Mouse (Mus musculus): ENCODE measurements at regions not wholly inside any gene's neighbourhood (a gene's known extent, or its start where the extent isn't known, plus 50 kb on each side); places are given as distances from the start of the nearest gene placed in this dataset.

DNA sequence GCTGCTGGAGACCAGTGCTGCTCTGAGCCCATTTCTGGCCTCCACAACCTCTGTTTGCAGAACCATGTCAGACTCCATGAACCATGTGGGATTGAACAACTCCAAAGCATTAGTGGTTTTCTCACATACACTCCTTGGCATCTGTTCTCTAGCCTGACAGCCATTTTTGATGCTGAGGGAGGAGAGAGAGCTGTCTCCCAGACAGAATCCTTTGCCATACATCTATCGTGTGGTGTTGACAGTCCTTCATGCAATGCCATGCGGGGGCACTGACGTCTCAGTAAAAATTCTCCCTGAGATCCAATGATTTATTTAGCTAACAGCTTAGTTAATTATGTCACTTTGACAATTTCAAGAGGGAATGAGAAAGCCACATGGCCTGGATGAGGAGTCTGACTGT lies 140.2 kb downstream of the Kcna5 start:
- Histone ChIP-seq H3K9me3 (replicated peaks) (peaks cover 25% of the 10 kb centered on the region), H3K36me3 (replicated peaks) (no peaks in the 10 kb centered on the region), H3K4me1 (ENCODE audit: insufficient read depth, low read depth, low read length) (no peaks in the 10 kb centered on the region), H3K27me3 (ENCODE audit: insufficient read depth, low read length) (no peaks in the 10 kb centered on the region), H3K4me3 (ENCODE audit: low read depth, low read length) (no peak overlapping the region)
- TF ChIP-seq GATA2 (IDR thresholded peaks at IDR 0.05; ENCODE audit: borderline replicate concordance, low read depth, low read length): no peak
- no peak for TF ChIP-seq POLR2AphosphoS5 (IDR thresholded peaks at IDR 0.05; ENCODE audit: insufficient replicate concordance, low read depth, low read length)
- no peak for TF ChIP-seq CTCF (IDR thresholded peaks at IDR 0.05; ENCODE audit: low read depth, low read length)
- no peak for DNase-seq (ENCODE audit: low spot score)
- ATAC-seq (ENCODE audit: extremely low read depth, insufficient number of reproducible peaks, low FRiP score, poor library complexity, severe bottlenecking): no peak

- Histone ChIP-seq H3K27me3 (ENCODE audit: insufficient read depth, low read length) (no peaks in the 10 kb centered on the region), H3K4me3 (ENCODE audit: low read depth, low read length) (no peak overlapping the region), H3K36me3 (replicated peaks) (no peaks in the 10 kb centered on the region), H3K9me3 (replicated peaks) (peaks cover 28% of the 10 kb centered on the region), H3K4me1 (ENCODE audit: insufficient read depth, low read depth, low read length) (no peaks in the 10 kb centered on the region)
- no peak for TF ChIP-seq TAL1 (conservative IDR thresholded peaks at IDR 0.05; ENCODE audit: low read depth, low read length)
- no peak for TF ChIP-seq POLR2AphosphoS5 (IDR thresholded peaks at IDR 0.05; ENCODE audit: insufficient replicate concordance, low read depth, low read length)
- TF ChIP-seq GATA1 (IDR thresholded peaks at IDR 0.05; ENCODE audit: borderline replicate concordance, low read length): no peak
- TF ChIP-seq GATA2 (IDR thresholded peaks at IDR 0.05; ENCODE audit: borderline replicate concordance, low read depth, low read length): no peak
- no peak for TF ChIP-seq CTCF (IDR thresholded peaks at IDR 0.05; ENCODE audit: low read depth, low read length)
- ATAC-seq (ENCODE audit: extremely low read depth, insufficient number of reproducible peaks, low FRiP score, poor library complexity, severe bottlenecking) (no peak), DNase-seq (ENCODE audit: low spot score) (no peak)
Measured at GRCm38 (mm10) chr6:126394111-126394809, 141.0 kb downstream of the Kcna5 start.

- peaks cover 37% of the 10 kb centered on the region for H3K9me3 ChIP-seq (replicated peaks)
- no peaks in the 10 kb centered on the region for H3K27me3 ChIP-seq (ENCODE audit: insufficient read depth, low read length)
- no peak for TF ChIP-seq TAL1 (conservative IDR thresholded peaks at IDR 0.05; ENCODE audit: low read depth, low read length)
- no peak for TF ChIP-seq GATA1 (IDR thresholded peaks at IDR 0.05; ENCODE audit: borderline replicate concordance, low read length)
- TF ChIP-seq CTCF (IDR thresholded peaks at IDR 0.05; ENCODE audit: low read depth, low read length): no peak
- no peak for TF ChIP-seq GATA2 (IDR thresholded peaks at IDR 0.05; ENCODE audit: borderline replicate concordance, low read depth, low read length)
- no peak for TF ChIP-seq POLR2AphosphoS5 (IDR thresholded peaks at IDR 0.05; ENCODE audit: insufficient replicate concordance, low read depth, low read length)
- H3K36me3 ChIP-seq (replicated peaks): no peaks in the 10 kb centered on the region
- H3K4me1 ChIP-seq (ENCODE audit: insufficient read depth, low read depth, low read length): no peaks in the 10 kb centered on the region
- DNase-seq (ENCODE audit: low spot score): no peak
- no peak for ATAC-seq (ENCODE audit: extremely low read depth, insufficient number of reproducible peaks, low FRiP score, poor library complexity, severe bottlenecking)
- H3K4me3 ChIP-seq (ENCODE audit: low read depth, low read length): no peak overlapping the region
Measured at GRCm38 (mm10) chr6:126384210-126385012, 150.8 kb downstream of the Kcna5 start.

DNA sequence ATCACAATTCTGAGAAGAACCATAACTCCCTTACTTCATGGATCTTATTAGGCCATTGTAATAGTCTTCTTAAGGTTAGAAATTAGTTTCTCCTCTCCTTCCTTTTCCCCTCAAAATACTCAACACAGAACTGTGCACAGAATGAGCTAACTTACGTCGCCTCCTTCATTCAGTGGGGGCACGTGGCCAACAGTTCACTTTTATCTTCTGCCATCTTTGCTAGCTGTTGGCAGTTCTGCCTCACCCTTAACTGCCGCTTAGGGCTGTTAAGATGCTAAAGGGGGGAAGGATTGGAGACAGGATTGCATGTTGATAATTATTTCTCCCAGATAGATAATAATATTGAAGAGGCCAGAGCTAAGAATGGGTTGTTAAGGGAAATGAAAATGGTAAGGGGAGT lies 158.0 kb downstream of the Kcna5 start:
- Histone ChIP-seq H3K4me3 (ENCODE audit: low read depth, low read length) (no peak overlapping the region), H3K4me1 (ENCODE audit: insufficient read depth, low read depth, low read length) (no peaks in the 10 kb centered on the region), H3K27me3 (ENCODE audit: insufficient read depth, low read length) (no peaks in the 10 kb centered on the region), H3K9me3 (replicated peaks) (peaks cover 31% of the 10 kb centered on the region), H3K36me3 (replicated peaks) (no peaks in the 10 kb centered on the region)
- ATAC-seq (ENCODE audit: extremely low read depth, insufficient number of reproducible peaks, low FRiP score, poor library complexity, severe bottlenecking) (no peak), DNase-seq (ENCODE audit: low spot score) (no peak)
- TF ChIP-seq TAL1 (conservative IDR thresholded peaks at IDR 0.05; ENCODE audit: low read depth, low read length): no peak
- TF ChIP-seq GATA2 (IDR thresholded peaks at IDR 0.05; ENCODE audit: borderline replicate concordance, low read depth, low read length): no peak
- TF ChIP-seq POLR2AphosphoS5 (IDR thresholded peaks at IDR 0.05; ENCODE audit: insufficient replicate concordance, low read depth, low read length): no peak
- no peak for TF ChIP-seq GATA1 (IDR thresholded peaks at IDR 0.05; ENCODE audit: borderline replicate concordance, low read length)
- TF ChIP-seq CTCF (IDR thresholded peaks at IDR 0.05; ENCODE audit: low read depth, low read length): no peak

GRCm38 (mm10) chr6:126374970-126375620 lies 160.1 kb downstream of the Kcna5 start:
- ATAC-seq (ENCODE audit: extremely low read depth, insufficient number of reproducible peaks, low FRiP score, poor library complexity, severe bottlenecking) (no peak), DNase-seq (ENCODE audit: low spot score) (no peak)
- TF ChIP-seq TAL1 (conservative IDR thresholded peaks at IDR 0.05; ENCODE audit: low read depth, low read length): no peak
- TF ChIP-seq GATA2 (IDR thresholded peaks at IDR 0.05; ENCODE audit: borderline replicate concordance, low read depth, low read length): no peak
- no peak for TF ChIP-seq CTCF (IDR thresholded peaks at IDR 0.05; ENCODE audit: low read depth, low read length)
- no peak for TF ChIP-seq POLR2AphosphoS5 (IDR thresholded peaks at IDR 0.05; ENCODE audit: insufficient replicate concordance, low read depth, low read length)
- no peak for TF ChIP-seq GATA1 (IDR thresholded peaks at IDR 0.05; ENCODE audit: borderline replicate concordance, low read length)
- Histone ChIP-seq H3K4me1 (ENCODE audit: insufficient read depth, low read depth, low read length) (no peaks in the 10 kb centered on the region), H3K4me3 (ENCODE audit: low read depth, low read length) (no peak overlapping the region), H3K27me3 (ENCODE audit: insufficient read depth, low read length) (no peaks in the 10 kb centered on the region), H3K9me3 (replicated peaks) (peaks cover 47% of the 10 kb centered on the region), H3K36me3 (replicated peaks) (no peaks in the 10 kb centered on the region)

DNA sequence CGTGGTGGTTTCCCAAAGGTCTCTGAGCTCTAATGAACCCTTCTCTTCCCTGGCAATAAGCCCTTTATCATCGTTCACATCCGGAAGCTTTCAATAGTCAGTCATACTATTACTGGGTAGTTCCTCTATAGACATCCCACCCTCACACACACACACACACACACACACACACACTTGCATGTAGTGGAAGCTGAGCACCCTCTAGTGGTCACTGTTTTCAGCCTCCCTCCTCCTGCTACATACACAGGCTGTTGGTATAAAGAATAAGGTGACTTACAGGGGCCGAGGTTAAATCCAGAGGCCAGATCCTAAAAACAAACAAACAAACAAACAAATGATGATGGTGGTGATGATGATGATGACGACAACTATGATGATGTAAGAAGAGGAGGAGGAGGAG lies 163.2 kb downstream of the Kcna5 start:
- Histone ChIP-seq H3K9me3 (replicated peaks) (peaks cover 62% of the 10 kb centered on the region), H3K4me1 (ENCODE audit: insufficient read depth, low read depth, low read length) (no peaks in the 10 kb centered on the region), H3K36me3 (replicated peaks) (no peaks in the 10 kb centered on the region), H3K4me3 (ENCODE audit: low read depth, low read length) (no peak overlapping the region), H3K27me3 (ENCODE audit: insufficient read depth, low read length) (no peaks in the 10 kb centered on the region)
- ATAC-seq (ENCODE audit: extremely low read depth, insufficient number of reproducible peaks, low FRiP score, poor library complexity, severe bottlenecking) (no peak), DNase-seq (ENCODE audit: low spot score) (no peak)
- TF ChIP-seq CTCF (IDR thresholded peaks at IDR 0.05; ENCODE audit: low read depth, low read length) (no peak), POLR2AphosphoS5 (IDR thresholded peaks at IDR 0.05; ENCODE audit: insufficient replicate concordance, low read depth, low read length) (no peak), GATA1 (IDR thresholded peaks at IDR 0.05; ENCODE audit: borderline replicate concordance, low read length) (no peak), TAL1 (conservative IDR thresholded peaks at IDR 0.05; ENCODE audit: low read depth, low read length) (no peak), GATA2 (IDR thresholded peaks at IDR 0.05; ENCODE audit: borderline replicate concordance, low read depth, low read length) (no peak)
